Mouse (Mus musculus) liver, adult (tissue): Measurements from ENCODE around the gene Zfp775.

Source experiments
- GATA4 ChIP-seq: IDR thresholded peaks from 2 replicates; pipeline ENCODE4 v1.6.1; 2014; ENCODE audit warnings: mild to moderate bottlenecking, low read length; ENCODE audit not compliant: insufficient replicate concordance

Zfp775 gene

GRCm38 (mm10) chr6:48602080-48602741 lies 348 bp downstream of the Zfp775 start:
- no peak for TF ChIP-seq GATA4

GRCm38 (mm10) chr6:48608124-48608523 lies 6.3 kb downstream of the Zfp775 start:
- no peak for TF ChIP-seq GATA4

GRCm38 (mm10) chr6:48609512-48609911 lies 7.6 kb downstream of the Zfp775 start:
- TF ChIP-seq GATA4, result no peak

GRCm38 (mm10) chr6:48610657-48611056 lies 8.8 kb downstream of the Zfp775 start:
- no peak for TF ChIP-seq GATA4

- no peak for TF ChIP-seq GATA4
Measured at GRCm38 (mm10) chr6:48613464-48613863, 11.6 kb downstream of the Zfp775 start.

- TF ChIP-seq GATA4, result no peak
Measured at GRCm38 (mm10) chr6:48614756-48615155, 12.9 kb downstream of the Zfp775 start.

GRCm38 (mm10) chr6:48620031-48620430 lies 18.2 kb downstream of the Zfp775 start:
- TF ChIP-seq GATA4, result no peak

GRCm38 (mm10) chr6:48623460-48623859 lies 21.6 kb downstream of the Zfp775 start:
- TF ChIP-seq GATA4, result no peak

- no peak for TF ChIP-seq GATA4
Measured at GRCm38 (mm10) chr6:48626464-48626863, 24.6 kb downstream of the Zfp775 start, which contains the start of gene AI854703. AI854703 (plus strand) TSS chr6:48626764.

GRCm38 (mm10) chr6:48626984-48627383 lies 25.1 kb downstream of the Zfp775 start:
- TF ChIP-seq GATA4, result no peak

GRCm38 (mm10) chr6:48627511-48627924 lies 25.7 kb downstream of the Zfp775 start:
- no peak for TF ChIP-seq GATA4

GRCm38 (mm10) chr6:48628377-48628776 lies 26.5 kb downstream of the Zfp775 start:
- TF ChIP-seq GATA4, result no peak

GRCm38 (mm10) chr6:48628808-48629660 lies 27.2 kb downstream of the Zfp775 start:
- TF ChIP-seq GATA4, result no peak

GRCm38 (mm10) chr6:48629661-48630034 lies 27.8 kb downstream of the Zfp775 start:
- no peak for TF ChIP-seq GATA4

- no peak for TF ChIP-seq GATA4
Measured at GRCm38 (mm10) chr6:48630831-48631230, 29.0 kb downstream of the Zfp775 start.

- TF ChIP-seq GATA4, result no peak
Measured at GRCm38 (mm10) chr6:48635105-48635504, 33.2 kb downstream of the Zfp775 start.

- TF ChIP-seq GATA4, result no peak
Measured at GRCm38 (mm10) chr6:48636515-48636914, 34.7 kb downstream of the Zfp775 start.
